Mouse (Mus musculus) left cerebral cortex, adult 9 months (tissue): ENCODE measurements around the gene Sp8.
A peak's percentile ranks its signal among the peaks of the same experiment; 100 is the strongest.

Source experiments
- DNase-seq, 2 experiments: peaks; one replicate each; pipeline ENCODE4 v3.0.0; 2022; ENCODE audit warnings: low spot score in 2 of 2

Sp8 gene

GRCm38 (mm10) chr12:118848496-118849202 is 2.5 kb downstream of the Sp8 start:
- no peak for DNase-seq

GRCm38 (mm10) chr12:118849203-118849861 is 3.2 kb downstream of the Sp8 start:
- DNase-seq, result no peak

GRCm38 (mm10) chr12:118849996-118850395 is 3.9 kb downstream of the Sp8 start:
- DNase-seq, result no peak

- no peak for DNase-seq
Observed at GRCm38 (mm10) chr12:118850851-118851410, 4.8 kb downstream of the Sp8 start.

- DNase-seq, result no peak
Observed at GRCm38 (mm10) chr12:118853331-118853730, 7.2 kb downstream of the Sp8 start.

GRCm38 (mm10) chr12:118854401-118854800 is 8.3 kb downstream of the Sp8 start:
- no peak for DNase-seq

- DNase-seq, result peak in 1 of 2 experiments; percentile 62
Observed at GRCm38 (mm10) chr12:118854831-118855453, 8.8 kb downstream of the Sp8 start.

GRCm38 (mm10) chr12:118856151-118856550 is 10.0 kb downstream of the Sp8 start:
- DNase-seq, result no peak

- no peak for DNase-seq
Observed at GRCm38 (mm10) chr12:118872673-118873072, 26.5 kb downstream of the Sp8 start.

- no peak for DNase-seq
Observed at GRCm38 (mm10) chr12:118882790-118883189, 36.7 kb downstream of the Sp8 start.

GRCm38 (mm10) chr12:118887964-118888363 is 41.8 kb downstream of the Sp8 start:
- DNase-seq, result no peak
